Mouse (Mus musculus) right cerebral cortex, postnatal 36 days (tissue): ENCODE data around the gene Ell.
"Not testable (repeated sequence)": the region's sequence is repeated elsewhere in the genome, so short reads cannot be mapped to it uniquely, and the experiment has no call there.

Experiments used
- DNase-seq, 2 experiments: peaks; one replicate each; pipeline ENCODE4 v3.0.0; 2022; ENCODE audit warnings: low spot score in 2 of 2, mixed read lengths in 1 of 2

Ell gene

DNA sequence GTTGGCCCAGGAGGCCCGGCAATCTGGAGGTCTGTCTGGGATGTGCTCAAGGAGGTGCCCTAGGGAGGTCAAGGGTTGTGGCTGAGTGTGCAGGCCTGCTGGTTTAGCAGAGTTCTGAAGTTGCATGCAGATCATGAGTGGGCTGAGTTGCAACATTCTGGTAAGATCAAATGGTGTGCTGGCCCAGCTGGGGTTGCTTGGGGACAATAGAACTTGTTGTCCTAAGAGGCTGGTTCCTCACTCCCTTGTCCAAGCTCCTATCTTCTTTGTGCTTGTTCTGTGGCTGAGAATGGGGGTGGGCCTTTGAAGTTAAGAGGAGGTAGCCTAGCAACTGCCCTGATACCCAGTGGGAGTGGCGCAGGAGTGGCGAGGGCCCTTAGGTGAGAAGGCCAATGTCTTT is 23.5 kb downstream of the Ell start:
- no peak for DNase-seq

DNA sequence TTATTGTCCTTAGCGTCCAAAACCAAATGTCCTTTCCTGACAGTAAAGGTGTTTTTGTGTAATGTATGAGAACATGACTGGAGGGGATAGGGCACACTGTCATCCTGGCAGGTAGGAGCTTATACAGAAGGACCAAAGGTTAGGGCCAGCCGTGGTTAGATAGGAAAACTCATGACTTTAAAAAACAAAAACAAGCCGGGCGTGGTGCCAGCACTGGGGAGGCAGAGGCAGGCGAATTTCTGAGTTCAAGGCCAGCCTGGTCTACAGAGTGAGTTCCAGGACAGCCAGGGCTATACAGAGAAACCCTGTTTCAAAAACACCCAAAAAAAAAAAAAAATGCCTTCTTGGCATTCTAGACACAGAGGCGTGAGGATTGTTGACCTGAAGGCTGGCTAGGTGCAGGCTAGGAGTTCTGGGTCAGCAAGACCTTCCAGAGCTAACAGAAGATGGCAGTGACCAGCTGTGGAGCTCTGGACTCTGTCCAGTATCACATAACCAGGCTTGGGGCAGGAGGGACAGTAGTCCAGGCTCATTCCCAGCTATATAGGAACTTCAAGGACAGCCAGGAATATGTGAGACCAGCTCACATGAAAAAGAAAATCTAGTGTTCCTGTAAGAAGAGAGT is 24.6 kb downstream of the Ell start:
- DNase-seq, result no peak

- no peak for DNase-seq
These were observed 25.5 kb downstream of the Ell start for GRCm38 (mm10) chr8:70564696-70565235.

- no peak for DNase-seq
These were observed 26.3 kb downstream of the Ell start for GRCm38 (mm10) chr8:70565561-70565960.

DNA sequence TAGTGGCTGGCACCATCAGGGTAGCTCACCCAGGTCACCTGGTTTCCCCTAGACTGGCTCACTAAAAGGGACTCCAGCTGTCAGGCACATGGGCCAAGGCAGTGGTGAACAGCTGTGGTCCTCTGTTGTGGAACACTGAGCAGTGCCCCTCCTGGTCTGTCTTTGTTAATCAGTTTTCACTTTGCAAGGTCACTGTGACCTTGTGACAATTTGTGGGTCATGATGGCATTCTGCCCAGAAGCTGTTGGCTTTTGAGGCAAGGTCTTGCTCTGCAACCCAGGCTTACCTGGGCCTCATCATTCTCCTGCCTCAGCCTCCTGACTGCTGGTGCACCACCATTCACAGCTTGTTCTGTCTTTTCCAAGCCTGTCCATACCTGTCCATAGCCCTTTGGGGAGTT is 31.1 kb downstream of the Ell start:
- no peak for DNase-seq

GRCm38 (mm10) chr8:70570990-70571389 is 31.7 kb downstream of the Ell start:
- DNase-seq, result no peak

DNA sequence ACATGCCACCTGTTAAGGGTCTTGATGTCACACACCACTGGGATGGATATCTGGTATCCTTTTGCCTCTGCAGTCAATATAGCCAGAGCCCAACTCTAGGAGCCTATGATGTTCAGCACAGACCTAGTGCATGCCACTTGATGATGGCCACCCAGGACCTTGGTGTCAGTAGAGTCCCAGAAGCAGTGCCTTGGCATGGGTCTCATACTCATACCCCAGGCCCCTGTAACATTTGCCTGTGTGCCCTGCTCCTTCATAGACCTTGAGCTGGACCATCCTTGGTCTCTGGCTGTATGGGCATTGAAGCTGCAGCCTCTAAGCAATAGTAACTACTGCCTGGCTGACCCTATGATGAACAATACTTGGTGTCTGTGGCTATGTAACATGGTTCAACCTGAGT is 35.0 kb downstream of the Ell start:
- no peak for DNase-seq

DNA sequence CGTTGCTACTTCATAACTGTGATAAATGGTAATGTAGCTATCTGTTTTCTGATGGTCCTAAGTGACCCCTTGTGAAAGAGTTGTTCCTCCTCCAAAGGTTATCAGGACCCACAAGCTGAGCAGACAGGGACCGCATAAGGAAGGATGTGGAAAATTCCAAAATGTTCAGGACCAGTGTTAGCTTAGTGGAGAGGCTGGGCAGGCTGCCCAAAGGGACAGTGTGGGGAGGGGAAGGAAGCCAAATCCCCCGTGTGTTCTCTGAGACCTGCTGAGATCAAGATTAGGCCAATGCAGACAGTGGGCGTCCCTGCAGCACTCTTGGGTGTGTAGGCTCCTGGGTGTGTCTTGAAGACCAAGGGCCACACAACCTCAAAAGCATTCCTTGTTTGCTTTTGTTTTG is 35.7 kb downstream of the Ell start:
- DNase-seq, result no peak

DNA sequence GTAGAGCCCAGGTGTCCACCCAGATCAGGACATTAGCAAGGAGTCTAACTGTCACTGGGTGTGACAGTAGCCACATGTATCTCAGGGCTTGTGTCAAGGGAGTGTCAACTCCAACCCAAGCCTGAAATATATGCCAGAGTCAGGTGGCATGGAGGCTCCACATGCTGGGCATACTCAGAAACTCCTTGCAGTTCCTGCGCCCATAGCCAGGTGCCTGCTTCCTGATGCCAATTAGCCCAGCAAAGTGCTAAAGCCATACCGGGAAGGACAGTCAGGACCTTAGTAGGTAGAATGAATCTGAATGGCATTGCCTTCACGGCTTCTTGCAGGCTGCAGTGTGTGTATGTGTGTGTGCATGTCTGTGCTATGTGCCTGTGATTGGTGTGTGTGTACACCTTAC is 38.0 kb downstream of the Ell start:
- DNase-seq, result no peak

- no peak for DNase-seq
These were observed 44.5 kb downstream of the Ell start for GRCm38 (mm10) chr8:70583476-70584387.

- DNase-seq, result no peak
These were observed 45.5 kb downstream of the Ell start for GRCm38 (mm10) chr8:70584606-70585257.

GRCm38 (mm10) chr8:70585258-70585652 is 46.0 kb downstream of the Ell start:
- no peak for DNase-seq

GRCm38 (mm10) chr8:70587955-70588354 is 48.7 kb downstream of the Ell start:
- DNase-seq, result not testable (repeated sequence)

- no peak for DNase-seq
These were observed 52.3 kb downstream of the Ell start for GRCm38 (mm10) chr8:70591569-70591968.

DNA sequence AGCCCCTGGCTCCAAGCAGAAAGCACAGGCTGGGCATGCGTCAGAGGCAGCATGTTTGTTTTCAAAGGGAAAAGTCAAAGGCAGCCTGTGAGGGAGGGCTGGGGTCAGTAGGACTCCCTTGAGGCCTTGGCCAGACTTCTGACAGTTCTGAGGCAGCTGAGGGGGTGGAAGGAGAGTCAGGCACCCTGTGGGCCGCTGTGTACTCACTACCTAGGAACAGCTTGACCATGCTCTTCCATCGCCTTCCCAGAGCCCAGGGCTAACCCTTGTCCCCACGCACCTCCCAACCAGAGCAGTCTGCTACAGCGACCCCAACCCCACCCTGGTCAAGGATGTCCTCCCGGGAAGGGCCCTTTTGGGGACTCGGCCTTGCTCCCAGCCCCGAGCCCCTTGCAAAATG is 53.9 kb downstream of the Ell start:
- DNase-seq, result no peak

GRCm38 (mm10) chr8:70593961-70594609 is 54.8 kb downstream of the Ell start, which contains the start of gene Isyna1:
Gene Isyna1, plus strand, starts transcription at chr8:70594373.
- DNase-seq, result peak in 1 of 2 experiments; percentile 79

DNA sequence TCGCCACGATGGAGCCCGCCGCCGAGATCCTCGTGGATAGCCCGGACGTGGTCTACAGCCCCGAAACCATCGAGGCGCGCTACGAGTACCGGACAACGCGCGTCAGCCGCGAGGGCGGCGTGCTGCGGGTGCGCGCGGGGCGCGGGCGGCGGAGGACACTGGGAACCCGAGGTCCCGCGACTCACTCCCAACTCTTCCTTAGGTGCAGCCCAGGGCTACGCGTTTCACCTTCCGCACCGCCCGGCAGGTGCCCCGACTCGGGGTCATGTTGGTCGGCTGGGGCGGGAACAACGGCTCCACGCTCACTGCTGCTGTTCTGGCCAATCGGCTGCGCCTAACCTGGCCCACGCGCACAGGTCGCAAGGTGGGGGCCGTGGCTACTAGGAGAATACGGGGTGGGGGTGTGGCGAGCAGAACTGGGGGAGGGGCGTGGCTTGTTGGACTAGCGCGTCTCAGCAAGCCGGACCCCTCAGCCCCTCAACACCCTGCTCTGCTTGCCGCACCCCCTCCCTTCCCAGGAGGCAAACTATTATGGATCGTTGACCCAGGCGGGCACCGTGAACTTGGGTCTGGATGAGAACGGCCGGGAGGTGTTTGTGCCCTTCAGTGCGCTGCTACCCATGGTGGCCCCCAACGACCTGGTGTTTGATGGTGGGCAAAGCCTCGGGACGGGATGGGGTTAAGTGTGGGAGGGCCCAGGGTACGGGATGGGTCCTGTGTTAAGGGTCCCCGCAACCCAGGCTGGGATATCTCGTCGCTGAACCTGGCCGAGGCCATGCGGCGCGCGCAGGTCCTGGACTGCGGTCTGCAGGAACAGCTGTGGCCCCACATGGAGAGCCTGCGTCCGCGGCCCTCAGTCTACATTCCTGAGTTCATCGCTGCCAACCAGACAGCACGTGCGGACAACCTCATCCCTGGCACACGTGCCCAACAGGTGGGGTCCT is 55.6 kb downstream of the Ell start:
- no peak for DNase-seq

DNA sequence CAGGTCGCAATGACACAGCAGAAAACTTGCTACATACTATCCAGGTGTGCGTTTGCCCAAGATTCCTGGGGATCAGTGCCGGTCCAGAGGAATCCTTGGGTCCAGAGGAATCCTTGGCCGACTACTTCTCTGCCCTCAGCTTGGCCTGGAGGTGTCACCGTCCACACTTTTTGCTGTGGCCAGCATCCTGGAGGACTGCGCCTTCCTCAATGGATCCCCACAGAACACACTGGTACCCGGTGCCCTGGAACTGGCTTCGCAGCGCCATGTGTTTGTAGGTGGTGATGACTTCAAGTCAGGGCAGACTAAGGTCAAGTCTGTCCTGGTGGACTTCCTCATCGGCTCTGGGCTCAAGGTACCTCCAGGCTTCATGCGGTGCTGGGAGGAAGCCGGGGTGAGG is 56.6 kb downstream of the Ell start:
- no peak for DNase-seq

GRCm38 (mm10) chr8:70596216-70596615 is 57.0 kb downstream of the Ell start:
- no peak for DNase-seq

DNA sequence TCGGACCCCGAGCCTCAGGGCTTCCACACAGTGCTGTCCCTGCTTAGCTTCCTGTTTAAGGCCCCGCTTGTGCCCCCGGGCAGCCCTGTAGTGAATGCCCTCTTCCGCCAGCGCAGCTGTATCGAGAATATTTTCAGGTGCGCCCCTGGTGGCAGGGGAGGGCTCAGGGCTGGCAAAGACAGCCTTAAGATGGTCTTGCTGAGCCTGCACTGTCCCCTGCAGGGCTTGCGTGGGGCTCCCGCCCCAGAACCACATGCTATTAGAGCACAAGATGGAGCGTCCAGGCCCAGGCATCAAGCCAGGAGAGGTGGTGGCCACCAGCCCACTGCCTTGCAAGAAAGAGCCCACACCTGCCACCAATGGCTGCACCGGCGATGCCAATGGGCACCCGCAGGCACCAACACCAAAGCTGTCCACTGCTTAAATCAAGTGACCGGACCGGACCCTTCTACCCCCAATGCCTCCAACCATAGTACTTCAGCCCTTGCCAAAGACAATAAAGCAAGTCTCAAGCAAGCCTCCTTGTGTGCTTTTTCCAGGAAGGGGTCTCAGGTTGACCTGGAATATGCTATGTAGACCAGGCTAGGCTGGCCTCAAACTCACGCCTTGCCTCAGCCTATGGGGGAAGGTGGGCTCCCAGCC is 57.6 kb downstream of the Ell start:
- DNase-seq, result no peak
